Mouse (Mus musculus) thymus, adult 18-20 months (tissue): Measurements from ENCODE around the gene Rabgap1l.

Experiments used
- DNase-seq, 2 experiments: peaks; one replicate each; pipeline ENCODE4 v3.0.0; 2022; ENCODE audit warnings: mixed read lengths in 2 of 2

Rabgap1l gene

DNA sequence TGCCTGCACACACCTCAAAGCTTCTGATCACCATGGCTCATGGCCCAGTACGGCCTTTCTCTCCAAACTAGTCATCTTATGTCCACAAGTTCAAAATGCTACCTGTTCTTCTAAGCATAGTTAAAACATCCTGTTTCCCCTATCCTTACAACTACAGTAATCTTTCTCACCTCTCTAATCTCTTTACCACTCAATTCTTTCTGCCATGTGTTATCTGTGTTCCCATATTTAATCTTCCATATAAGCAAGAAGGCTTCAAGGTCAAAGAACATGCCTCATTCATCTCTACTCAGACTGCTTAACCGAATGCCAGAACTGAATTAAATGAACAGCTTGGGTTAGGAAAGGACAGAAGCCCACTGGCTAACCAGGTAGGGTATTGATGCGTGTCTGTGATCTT is 5.8 kb downstream of the Rabgap1l start:
- no peak for DNase-seq

DNA sequence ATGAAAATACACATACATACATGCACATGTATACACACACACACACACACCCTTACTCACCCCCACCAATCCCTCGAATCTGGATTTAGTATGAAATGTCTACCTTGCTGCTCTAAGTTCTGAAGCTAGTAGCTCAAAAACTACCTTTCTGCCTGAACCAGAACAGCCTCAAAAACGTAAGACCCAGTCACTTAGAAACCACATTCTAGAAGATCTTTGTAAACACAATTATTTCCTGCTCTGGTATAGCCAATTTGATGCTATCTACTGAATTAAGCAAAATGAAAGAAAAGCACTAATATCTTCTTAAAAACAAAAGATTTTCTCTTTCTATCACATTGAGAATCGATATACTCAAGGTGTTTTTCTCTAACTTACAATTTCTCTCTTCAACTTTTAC is 6.4 kb downstream of the Rabgap1l start:
- no peak for DNase-seq

DNA sequence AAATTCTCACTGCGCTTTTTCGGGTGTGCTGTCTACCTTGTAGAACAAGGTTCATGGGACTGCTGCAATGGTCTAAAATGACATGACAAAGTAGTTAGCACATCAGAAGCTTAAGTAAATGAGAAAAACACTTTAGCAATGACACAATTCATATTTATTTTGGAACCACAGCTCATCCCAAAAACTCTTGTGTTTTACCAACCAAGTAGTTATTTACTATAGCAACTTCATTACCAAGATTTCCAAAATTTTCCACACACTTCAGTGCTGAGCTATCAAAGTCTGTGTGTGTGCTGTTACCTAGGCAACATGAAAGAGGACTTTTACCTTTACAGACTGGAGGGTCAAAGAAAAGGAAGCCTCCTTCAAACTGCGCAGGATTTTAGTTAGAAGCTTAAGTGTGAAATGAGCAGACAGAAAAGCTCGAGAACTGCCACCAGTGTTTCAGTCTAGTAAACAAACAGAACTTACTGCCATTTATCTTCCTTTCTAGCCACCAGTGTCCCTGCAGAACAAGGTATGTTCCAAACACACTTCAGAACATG is 7.3 kb downstream of the Rabgap1l start:
- DNase-seq = no peak

DNA sequence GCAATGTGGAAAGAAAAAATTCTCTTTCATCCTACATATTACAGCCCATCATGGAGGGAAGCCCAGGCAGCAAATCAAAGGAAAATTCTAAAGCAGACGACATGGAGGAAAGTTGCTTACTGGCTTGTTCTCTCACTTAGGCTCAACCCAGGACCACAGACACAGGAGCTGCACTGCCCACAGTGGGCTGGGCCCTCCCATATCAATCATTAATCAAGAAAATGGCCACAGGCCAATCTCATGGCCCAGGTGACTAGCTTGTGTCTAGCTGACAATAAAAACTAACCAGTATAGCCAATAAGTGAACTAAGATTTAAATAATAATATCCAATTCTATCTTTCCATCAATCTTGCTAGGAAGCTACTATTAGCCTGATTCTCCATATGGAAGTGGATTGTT is 8.9 kb downstream of the Rabgap1l start:
- DNase-seq = no peak

DNA sequence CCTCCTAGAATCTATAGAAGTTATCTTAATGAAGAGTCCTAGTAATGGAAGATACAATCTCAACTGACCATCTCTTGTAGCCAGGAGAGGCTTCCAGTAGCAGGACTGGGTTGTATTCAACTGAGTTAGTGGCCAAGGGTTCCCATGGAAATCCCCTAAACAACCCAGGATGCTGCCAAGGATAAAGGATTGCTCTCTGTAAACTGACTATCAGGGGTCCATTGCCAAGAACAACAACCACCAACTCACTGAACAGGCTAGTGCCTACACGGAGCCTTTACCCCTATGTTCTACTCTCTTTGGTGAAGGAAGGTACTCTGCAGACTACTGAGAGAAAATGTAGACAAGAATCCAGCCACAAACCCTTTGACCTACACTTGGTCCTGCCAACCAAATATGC is 18.8 kb downstream of the Rabgap1l start:
- DNase-seq = no peak

DNA sequence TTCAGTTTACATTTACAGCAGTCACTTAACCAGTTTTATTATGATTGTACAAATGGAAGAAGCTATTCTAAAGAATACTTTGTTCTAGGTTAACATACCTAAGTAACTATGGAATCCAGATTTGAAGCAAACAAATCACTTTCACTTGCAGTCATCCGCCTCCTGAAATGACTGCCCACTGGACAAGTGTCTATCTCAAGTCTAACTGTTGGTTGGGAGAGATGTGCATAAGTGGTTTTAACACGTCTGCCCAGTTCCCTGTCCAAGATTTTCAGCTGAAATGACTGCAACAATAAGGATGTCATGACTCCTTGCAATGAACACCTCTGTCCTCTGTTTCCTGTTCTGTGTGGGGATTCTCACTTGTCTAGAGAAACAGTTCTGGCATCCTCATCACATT is 27.4 kb downstream of the Rabgap1l start:
- no peak for DNase-seq

DNA sequence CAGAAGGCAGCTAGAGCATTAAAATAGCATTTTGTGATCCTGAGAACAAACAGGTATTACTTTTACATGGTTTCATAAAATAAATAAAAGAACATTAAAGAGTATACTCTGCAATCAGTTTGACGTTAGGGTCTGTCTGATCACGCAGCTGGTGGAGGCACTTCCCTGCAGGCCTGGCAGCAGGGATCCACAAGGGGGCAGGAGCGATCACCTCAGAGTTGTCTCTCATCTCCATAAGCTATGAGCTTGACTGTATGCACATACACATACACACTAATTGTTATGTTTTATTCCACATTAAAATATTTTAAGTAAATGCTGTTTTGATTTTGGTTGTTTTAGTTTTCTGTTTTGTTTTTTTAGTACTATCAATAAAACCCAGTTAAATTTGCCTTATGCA is 34.8 kb downstream of the Rabgap1l start:
- peak; percentile 18 to 38 for DNase-seq

DNA sequence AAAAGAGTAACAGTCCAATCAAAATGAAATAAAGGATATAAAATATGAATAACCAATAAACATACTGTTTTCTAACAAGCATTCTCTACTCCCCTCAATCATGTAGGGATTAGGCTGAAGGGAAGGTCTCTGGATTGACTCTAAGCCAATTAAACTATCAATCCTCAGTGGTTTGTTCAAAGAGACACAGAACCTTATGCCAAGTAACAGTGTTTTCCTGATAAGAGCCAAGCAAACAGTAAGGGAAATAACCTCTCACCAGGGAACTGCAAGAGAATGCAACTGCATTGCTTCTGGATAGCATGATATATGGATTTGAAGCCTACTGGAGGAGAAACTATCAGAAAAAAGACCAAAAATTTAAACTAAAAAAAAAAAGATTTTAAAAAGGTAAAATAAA is 37.7 kb downstream of the Rabgap1l start:
- DNase-seq = no peak

DNA sequence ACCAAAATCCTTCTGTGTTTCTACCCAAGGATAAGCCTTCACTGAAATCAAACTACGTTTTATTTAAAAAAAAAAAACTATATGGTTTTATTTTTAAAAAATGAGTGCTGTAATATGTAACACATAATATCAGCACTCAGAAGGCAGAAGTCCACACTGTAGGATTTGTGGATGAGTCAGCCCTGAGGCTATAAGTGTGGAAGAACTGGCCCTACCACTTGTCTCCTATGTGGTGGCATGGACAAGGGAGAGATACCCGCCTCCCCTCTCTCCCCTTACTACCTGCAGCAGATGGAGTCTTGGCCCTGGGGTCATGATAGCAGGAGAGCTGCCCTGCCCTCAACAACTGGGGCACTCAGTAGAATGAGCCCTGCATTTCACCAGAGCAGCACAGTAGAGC is 42.4 kb downstream of the Rabgap1l start:
- DNase-seq = no peak

DNA sequence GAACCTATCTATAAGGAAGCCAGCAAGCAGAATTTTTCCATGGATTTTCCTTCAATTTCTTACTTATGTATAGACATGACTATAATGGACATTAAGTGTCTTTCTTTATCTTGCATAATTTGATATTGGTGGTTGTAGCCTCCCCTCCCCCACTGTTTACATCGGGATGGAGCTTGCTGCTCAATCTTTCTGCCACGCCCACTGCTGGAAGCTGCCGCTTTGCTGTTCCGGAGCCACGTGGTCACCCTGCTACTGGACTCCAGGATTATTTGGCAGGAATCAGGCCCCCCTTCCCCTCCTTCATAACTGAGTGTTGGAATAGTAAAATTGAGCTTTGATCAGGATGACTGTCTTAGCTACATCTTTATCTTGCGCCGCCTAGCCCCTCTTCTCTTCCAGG is 46.2 kb downstream of the Rabgap1l start:
- DNase-seq = no peak

DNA sequence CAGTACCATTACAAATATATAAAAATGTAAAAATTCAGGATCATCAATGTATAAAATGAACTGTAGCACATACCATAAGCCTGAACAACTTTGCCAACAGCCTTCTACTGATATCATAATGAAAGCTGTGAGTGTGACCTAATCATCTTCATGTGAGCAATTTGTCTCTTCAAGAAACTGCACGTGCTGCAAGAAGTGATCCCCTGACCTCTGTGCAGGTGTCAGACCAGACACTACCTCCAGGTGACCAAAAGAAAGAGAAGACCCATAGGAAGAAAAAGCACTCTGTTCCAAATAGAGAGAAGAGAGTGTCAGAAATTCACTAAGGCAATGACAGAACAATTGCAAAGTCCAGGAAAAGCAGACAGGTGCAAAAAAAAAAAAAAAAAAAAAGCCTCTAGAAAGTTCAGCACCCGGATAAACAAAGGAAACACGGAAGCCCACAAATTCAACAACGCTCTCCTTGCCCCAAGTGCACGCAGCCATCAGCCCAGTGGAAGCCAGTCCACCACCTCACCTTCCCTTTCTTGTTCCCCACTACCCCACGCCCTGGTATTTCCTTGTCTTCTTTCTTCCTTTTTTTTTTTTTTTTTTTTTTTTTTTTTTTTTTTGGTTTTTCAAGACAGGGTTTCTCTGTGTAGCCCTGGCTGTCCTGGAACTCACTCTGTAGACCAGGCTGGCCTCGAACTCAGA is 47.6 kb downstream of the Rabgap1l start:
- DNase-seq = no peak

DNA sequence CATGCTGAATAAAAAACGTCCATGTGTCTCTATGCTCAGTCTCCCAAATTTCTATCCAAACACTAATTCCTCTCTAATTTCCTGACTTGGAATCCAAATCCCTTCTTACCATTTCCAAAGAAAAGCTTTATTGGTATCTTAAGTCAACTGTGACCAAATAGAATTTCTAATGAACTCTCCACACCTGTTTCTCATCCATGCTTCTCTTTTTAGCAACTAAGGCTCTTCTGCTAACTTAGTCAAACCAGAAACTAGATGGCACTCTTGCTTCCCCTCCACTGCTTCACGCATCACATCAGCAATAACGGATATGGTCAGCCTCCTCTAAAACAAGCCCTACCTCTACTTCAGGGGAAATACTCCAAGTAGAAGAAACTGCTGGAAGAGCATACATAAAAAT is 49.0 kb downstream of the Rabgap1l start:
- no peak for DNase-seq

DNA sequence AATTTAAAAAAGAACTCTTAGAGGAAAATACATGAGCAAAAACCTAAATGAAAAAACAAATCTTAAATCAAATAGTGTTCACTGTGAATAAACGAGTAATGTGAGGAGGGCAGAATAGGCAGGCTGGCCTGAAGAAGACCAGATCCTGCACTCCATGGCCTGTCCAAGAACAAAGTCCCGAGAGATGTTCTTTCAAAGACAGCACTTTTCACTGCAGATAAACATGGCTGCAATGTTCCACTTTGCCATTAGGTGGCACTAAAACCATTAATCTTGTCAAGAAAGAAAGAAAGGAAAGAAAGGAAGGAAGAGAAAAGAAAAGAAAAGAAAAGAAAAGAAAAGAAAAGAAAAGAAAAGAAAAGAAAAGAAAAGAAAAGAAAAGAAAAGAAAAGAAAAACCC is 49.8 kb downstream of the Rabgap1l start:
- DNase-seq = no peak

DNA sequence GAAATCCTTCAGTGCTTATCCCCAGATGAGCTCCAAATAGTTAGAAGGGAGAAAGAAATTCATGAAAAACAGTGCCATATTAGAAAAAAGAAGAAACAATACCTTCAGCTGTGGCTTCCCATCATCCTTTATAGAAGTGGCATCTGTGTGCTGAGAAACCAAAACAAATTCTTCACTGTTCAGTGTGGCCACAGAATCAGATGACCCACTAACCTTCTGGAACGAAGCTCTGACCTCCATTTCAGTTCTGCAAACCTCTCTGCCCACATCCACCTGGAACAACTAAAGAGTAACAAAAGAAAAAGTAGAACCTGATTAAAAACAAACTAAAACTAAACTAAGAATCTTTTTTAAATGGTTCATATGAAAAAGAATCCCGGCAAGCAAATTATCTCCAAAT is 52.4 kb downstream of the Rabgap1l start:
- DNase-seq = no peak

DNA sequence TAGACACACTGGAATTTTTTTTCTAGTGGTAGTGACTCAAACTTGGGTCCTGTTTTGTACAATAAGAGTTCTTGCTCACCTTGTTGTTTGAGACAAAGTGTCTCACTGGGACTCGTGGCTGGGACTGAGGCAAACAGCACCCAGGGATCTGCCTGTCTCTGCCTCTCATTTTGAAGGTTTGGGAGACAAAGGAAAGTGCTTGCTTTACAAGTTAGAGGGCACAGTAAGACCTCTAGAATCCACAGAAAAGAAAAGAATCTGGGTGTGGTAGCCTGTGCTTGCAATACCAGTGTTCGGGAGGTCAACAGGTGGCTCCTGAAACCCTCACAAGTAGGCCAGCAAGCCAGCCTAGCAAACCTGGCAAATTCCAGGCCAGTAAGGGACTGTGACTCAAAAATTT is 58.3 kb downstream of the Rabgap1l start:
- DNase-seq = no peak

DNA sequence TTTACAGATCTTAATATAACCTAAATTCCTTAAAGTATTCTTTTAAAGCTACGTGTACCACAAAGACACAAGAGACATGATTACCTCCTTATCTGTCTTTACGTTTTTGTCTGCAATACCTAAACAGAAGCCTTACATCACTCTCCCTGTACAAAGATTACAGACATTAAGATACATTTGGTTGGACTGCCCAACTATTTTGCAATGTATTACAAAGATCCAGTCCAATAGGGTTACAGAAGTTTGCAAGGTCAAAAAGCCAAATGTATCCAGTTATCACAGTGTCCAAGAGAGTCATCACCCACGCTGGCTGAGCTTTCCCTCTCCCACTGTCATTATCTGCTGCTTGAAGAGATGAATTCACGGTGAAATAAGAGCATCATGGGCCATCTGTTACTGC is 63.1 kb downstream of the Rabgap1l start:
- no peak for DNase-seq

DNA sequence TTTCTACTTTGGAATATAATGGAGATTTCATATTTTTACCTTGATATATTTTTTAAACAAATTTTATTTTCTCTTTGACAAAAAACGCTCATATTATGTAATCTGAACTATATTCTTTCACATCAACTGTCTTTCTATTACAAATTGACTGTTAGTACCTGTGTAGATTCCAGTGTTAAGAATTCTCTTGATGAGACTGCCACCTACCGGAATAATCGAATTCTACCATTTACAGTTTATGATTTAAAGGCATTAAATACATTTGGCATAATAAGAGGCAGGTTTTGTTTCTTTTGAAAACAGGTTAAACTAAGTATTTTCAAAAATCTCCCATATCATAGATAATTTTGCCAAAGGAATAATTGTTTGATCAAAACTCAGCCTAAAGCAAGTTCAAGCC is 75.3 kb downstream of the Rabgap1l start:
- DNase-seq = no peak

DNA sequence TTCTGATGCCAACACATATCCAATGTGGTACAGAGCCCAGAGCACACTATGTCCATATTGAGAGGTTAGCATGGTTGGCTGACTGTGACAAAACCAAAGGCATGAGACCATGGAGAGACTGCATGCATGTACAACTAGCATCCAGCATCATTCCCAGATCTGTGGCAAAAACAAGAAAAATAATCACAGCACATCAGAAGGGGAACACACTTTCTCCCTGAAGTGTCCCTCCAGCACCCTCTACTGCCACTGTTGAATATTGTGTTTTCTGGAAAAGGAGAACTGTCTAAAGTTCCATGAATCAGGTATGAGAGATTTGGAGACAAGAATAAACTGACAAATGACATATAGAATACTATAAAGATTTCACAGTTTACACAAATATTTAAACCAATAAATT is 78.3 kb downstream of the Rabgap1l start:
- no peak for DNase-seq

DNA sequence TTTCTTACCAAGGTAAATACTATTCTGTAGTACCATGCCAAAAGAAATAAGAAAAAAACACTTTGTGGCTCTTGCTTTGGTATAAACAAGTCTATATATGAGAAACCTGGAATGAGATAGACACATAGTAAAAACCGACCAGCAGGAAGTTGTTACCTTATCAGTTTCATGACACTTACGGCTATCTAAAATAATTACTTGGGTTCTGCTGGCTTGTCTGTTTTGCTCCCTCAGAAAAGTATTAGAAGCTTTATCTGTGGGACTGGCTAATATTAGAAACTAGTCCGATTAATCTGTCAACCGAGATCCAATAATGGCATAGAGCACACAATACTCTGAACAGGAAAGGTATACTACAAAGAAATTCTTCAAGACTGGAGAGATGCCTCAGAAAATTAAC is 79.1 kb downstream of the Rabgap1l start:
- no peak for DNase-seq

DNA sequence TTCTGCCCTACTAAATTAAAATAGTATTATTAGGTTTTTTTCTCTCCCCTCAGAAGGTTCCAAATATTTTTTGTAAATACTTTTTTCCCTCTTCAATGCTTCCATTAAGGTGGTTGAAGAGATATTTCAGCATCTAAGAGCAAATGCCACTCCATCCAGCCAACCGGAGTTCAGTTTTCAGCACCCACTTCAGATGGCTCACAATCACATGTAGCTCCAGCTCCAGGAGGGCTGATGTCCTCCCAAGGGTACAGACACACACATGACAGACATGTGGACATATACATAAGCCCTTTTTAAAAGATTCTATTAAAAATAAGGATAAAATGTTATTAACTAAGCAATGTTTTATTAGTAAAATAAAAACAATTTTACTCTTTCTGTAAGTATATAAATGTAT is 79.6 kb downstream of the Rabgap1l start:
- no peak for DNase-seq

DNA sequence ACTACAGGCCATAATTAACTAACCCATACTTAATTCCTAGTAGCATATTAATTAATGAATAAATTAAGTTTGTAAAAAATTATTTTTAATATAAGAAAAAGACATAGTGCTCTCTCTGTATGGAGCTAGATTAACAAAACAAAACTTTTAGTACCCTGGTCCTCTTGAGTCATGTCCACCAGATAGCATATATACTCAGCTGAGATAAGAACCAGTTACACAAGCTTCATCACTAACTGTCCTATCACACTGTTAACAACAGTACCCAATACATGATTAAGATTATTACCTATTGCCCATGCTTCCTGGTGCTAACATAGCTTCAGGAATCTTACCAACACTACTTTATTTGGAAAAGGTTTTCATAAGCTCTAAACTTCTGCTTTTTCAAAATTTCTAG is 82.5 kb downstream of the Rabgap1l start:
- no peak for DNase-seq

DNA sequence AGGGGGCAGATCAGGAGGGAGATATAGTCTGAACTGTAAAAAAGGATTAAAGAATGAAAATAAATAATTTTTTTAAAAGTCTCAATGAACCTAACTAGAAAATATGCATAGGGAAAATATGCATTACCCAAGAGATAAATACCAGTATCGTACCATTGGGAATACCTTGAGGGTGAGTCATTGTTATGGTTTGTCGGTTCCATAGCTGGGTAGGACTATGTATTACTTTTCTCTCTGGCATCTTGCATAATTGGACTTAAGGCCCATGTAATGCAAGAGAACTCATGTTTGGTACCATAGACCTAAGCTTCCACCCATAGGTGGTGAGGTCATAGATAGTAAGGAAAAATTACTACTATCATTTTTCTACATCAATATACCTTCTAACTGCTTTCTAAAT is 88.4 kb downstream of the Rabgap1l start:
- DNase-seq = no peak

DNA sequence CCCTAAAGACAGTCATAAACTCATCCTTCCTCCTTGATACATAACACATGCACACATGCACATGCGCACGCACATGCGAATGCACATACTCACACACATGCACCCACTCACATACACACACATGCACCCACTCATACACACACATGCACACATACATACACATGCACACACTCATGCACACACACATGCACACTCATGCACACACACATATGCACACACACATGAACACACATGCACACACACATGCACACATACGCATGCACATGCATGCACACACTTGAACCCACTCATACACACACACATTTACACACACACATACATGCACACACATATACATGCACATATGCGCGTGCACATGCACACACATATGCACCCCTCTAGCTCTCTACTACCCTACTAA is 89.2 kb downstream of the Rabgap1l start:
- DNase-seq = no peak

DNA sequence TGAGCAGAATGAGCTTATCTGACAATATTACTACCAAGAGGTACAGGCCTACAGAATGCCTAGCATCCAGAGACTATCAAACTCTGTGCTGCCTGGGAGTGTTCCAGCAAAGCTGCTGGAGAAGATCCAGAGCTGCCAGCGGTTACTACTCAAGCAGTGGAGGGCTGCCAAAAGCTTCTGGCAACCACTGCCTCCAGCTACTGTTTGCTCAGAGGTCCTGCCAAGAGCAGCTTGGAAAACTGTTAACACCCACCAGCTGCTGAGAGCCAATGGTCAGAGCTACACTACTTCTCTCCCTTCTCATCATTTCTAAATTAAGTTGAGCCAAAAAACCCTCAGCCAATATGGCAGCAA is 99.9 kb downstream of the Rabgap1l start:
- peak; percentile 6 to 9 for DNase-seq
